Mouse (Mus musculus): Measurements from ENCODE around the gene Hbs1l.

DNA sequence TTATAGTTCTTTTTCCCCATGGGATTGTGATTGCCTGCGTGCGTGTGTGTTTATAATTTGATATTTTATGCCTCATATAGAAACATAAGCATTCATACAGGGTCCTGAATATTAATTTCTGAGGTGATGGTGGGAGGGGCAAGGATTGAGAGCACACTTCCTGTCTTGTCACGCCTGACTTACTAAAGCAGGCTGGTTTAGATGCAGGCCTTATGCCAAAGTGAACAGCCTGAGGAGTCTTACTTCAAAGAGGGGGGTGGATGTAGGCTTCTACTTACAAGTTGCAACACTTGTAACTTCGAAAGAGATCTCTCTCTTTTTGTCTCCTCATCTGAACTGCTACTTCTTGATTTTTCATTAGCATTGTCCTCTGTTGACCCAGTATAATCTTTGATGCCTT, 18.0 kb downstream of the Hbs1l start:
- TF ChIP-seq CTCF (conservative IDR thresholded peaks at IDR 0.05; ENCODE audit: insufficient read depth, insufficient read length, low read depth, low read length) (no peak), POLR2A (IDR thresholded peaks at IDR 0.05; ENCODE audit: low read depth, low read length) (no peak)

All from kidney, adult 2 months (tissue).